Mouse (Mus musculus) heart, embryonic 10.5 days (tissue): Measurements from ENCODE around the gene Coa5. TPM values are rescaled to one million over a fixed set of nuclear protein-coding genes. Genes with fewer than 3 reads are reported as not detected.
A peak's percentile ranks its signal among the peaks of the same experiment; 100 is the strongest.

ENCODE experiments used
- DNase-seq: peaks from one replicate; pipeline ENCODE4 v3.0.0-alpha.2; 2017; ENCODE audit warnings: low spot score
- H3K27ac ChIP-seq: fragments of 300-500 bp; sonication (generic); 2 replicates; pipeline ENCODE4 v1.5.1; 2016; ENCODE audit warnings: mild to moderate bottlenecking
- H3K27me3 ChIP-seq: fragments of 300-500 bp; sonication (generic); 2 replicates; pipeline ENCODE4 v1.6.1; 2016; ENCODE audit warnings: mild to moderate bottlenecking; ENCODE audit not compliant: poor library complexity, insufficient read depth, severe bottlenecking
- H3K36me3 ChIP-seq: fragments of 300-500 bp; sonication (generic); 2 replicates; pipeline ENCODE4 v1.6.1; 2016; ENCODE audit warnings: mild to moderate bottlenecking, moderate library complexity
- H3K4me1 ChIP-seq: fragments of 300-500 bp; sonication (generic); 2 replicates; pipeline ENCODE4 v1.6.1; 2016; ENCODE audit warnings: mild to moderate bottlenecking
- H3K4me3 ChIP-seq: fragments of 300-500 bp; sonication (generic); 2 replicates; pipeline ENCODE4 v1.5.1; 2016; ENCODE audit warnings: mild to moderate bottlenecking, moderate library complexity
- H3K9me3 ChIP-seq: fragments of 300-500 bp; sonication (generic); 2 replicates; pipeline ENCODE4 v1.6.1; 2016; ENCODE audit warnings: mild to moderate bottlenecking, moderate library complexity
- WGBS: fragments of 180-500 bp; shearing (Covaris S2); methylation state at CpG from one replicate; pipeline ENCODE4 v1.1.7; 2016; 5-methylcytosine and 5-hydroxymethylcytosine counted together
- polyA plus RNA-seq: library from polyadenylated mRNA; unstranded; fragments of >200 nt; fragmentation: Nextera tagmentation; extraction: Ambion mirVana; gene quantifications from 2 replicates; pipeline ENCODE4 v1.2.1, GENCODE M21; 2016

The Coa5 gene
- polyA plus RNA-seq, 1 experiment from 2014 or later, result 71.4 TPM

- H3K9me3 ChIP-seq, result no peaks in the 10 kb centered on the region
- WGBS, result 86% methylated on average over 3 of the region's 3 CpGs
- no peak for DNase-seq
- no peaks in the 10 kb centered on the region for H3K36me3 ChIP-seq
- no peak overlapping the region for H3K27ac ChIP-seq
- H3K4me3 ChIP-seq, result no peak overlapping the region
- no peaks in the 10 kb centered on the region for H3K4me1 ChIP-seq
- no peaks in the 10 kb centered on the region for H3K27me3 ChIP-seq
Observed at GRCm38 (mm10) chr1:37466322-37466995, 36.6 kb upstream of the Coa5 start.

DNA sequence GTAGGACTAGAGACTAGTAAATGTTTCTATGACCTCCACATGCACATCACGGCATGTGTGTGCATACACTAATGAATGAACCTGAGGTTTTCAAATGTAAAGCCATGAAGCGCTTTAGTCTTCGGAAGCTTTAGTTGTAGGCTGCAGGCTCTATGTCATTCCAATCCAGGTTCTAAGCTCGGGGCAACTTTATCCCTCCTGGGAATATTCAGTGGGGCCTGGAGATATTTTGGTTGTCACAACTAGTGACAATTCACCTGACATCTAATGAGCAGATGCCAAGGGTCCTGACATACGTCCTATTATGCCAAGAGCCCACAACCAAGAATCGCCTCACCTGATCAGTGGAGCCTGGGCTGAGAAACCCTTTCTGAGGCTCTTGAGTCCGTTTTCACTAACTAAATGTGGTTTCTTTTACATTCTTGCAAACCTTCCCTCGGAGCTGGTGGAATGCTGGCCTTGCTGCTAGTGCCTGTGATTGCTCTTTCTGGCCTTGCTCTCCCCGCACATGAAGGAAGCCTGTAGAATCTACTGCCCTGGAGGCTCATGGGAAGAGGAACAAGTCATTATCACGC lies 35.1 kb upstream of the Coa5 start:
- Histone ChIP-seq H3K4me3 (no peak overlapping the region), H3K9me3 (no peaks in the 10 kb centered on the region), H3K36me3 (no peaks in the 10 kb centered on the region), H3K4me1 (no peaks in the 10 kb centered on the region), H3K27me3 (no peaks in the 10 kb centered on the region), H3K27ac (no peak overlapping the region)
- 78% methylated on average over 10 of the region's 10 CpGs for WGBS
- DNase-seq, result no peak

GRCm38 (mm10) chr1:37457546-37457945 lies 27.6 kb upstream of the Coa5 start:
- DNase-seq, result no peak
- H3K36me3 ChIP-seq, result no peaks in the 10 kb centered on the region
- H3K27ac ChIP-seq, result no peak overlapping the region
- H3K4me1 ChIP-seq, result peaks cover 5% of the 10 kb centered on the region; the same call in 1 of the 2 replicates
- H3K27me3 ChIP-seq, result no peaks in the 10 kb centered on the region
- WGBS, result 91% methylated on average over 7 of the region's 7 CpGs
- no peaks in the 10 kb centered on the region for H3K9me3 ChIP-seq
- no peak overlapping the region for H3K4me3 ChIP-seq

DNA sequence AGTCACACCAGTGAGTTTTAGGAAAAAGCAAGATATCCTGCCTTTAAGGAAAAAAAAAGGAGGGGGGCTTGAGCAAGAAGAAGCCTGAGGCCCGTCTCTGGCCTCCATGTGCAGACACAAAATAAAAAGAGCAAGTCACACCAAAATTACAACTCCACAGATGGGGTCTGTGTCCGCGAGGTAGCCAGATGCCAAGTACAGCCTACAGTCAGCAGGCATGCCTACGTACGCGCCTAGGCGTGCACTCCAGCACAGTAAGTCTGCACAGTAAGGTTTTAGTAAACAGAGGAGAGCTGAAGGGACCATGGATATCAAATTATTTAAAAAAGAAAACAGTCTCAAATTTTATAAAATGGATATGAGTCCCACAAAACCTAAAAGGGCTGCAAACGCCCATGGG lies 21.4 kb upstream of the Coa5 start:
- H3K27me3 ChIP-seq, result no peaks in the 10 kb centered on the region
- no peaks in the 10 kb centered on the region for H3K9me3 ChIP-seq
- H3K36me3 ChIP-seq, result no peaks in the 10 kb centered on the region
- no peak overlapping the region for H3K4me3 ChIP-seq
- H3K27ac ChIP-seq, result no peak overlapping the region
- H3K4me1 ChIP-seq, result no peaks in the 10 kb centered on the region
- 87% methylated on average over 8 of the region's 8 CpGs for WGBS
- DNase-seq, result no peak

DNA sequence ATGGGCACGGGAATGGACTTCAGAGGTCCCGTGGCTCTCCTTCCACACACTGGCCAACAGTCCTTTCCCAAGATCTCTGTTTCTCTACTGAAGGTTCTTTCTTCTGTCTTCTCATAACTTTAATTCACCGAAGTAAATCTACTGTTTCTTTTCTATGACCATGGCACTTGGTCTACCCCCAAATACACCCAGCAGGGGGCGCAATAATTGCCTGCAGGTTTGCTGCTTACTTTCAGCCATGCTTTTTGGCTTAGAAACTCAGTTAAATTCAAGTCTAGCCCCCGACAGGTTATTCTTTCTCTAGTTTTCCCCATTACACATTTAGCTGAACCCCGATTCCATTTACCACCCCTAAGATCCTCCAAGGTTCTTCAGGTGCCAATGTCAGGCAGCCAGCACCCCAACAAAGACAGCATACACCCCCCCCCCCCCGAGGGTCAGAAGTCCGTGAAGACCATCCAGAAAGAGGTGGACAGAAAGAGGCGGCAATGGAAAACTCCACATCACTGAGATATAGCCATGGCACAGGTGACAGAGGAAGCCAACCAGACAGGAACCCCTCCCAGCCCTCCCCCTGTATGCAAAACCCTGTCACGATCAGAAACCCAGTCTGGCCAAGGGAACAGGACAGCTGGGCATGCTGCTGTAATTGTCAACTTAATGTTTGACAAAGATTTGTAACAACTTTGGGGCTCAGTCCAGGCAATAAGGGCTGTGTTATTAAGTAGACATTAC lies 18.6 kb upstream of the Coa5 start:
- Histone ChIP-seq H3K9me3 (no peaks in the 10 kb centered on the region), H3K4me3 (no peak overlapping the region), H3K27me3 (no peaks in the 10 kb centered on the region), H3K36me3 (no peaks in the 10 kb centered on the region), H3K27ac (no peak overlapping the region), H3K4me1 (no peaks in the 10 kb centered on the region)
- 75% methylated on average over 10 of the region's 10 CpGs for WGBS
- DNase-seq, result no peak

DNA sequence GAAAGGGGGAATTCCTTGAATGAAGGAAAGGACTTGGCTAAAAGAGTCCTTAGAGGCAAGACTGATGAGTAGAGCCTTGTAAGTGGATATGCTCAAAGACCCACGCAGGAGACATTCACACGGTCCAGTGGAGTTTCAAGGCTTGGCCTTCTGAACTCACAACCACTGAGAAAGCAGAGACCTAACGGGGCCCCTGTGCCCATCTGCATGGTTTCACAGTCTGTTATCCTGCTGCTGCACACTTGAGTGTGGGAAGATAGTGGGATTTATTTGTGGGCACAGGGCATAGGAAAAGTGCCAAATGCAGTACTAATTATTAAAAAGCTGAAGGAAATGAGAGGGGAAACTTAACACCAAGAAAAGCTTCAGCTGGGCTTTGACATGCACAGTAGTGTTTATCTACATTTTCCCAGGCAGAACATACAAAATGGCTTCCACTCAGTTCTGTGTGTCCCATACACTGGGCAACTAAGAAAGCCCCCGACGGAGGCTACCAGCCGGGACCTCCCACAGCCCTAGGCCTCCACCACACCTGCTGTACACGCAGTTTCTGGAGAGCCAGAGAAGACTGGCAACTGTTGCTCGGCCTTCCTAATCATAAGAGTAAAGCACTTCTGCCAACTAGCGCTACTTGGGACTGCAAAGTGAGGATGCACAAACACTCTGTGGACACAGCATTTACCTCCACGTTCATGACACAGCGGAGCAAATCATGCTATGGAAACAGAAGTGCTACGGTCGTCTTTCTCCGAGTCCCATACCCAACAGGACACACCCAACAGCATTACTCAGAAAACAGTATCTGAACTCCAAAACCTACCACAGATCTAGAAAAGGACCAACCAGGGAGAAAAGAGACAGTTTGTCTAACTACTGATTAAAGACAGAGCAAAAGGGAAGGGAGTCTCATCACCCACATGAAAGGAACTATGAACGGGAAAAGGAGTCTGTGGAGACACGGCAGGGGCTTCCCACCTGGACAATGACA lies 13.2 kb upstream of the Coa5 start:
- H3K36me3 ChIP-seq, result peaks cover 34% of the 10 kb centered on the region
- 89% methylated on average over 16 of the region's 16 CpGs for WGBS
- no peak overlapping the region for H3K27ac ChIP-seq

GRCm38 (mm10) chr1:37436419-37436818 lies 6.5 kb upstream of the Coa5 start:
- 79% methylated on average over 3 of the region's 3 CpGs for WGBS
- Histone ChIP-seq H3K4me3 (no peak overlapping the region), H3K9me3 (no peaks in the 10 kb centered on the region), H3K27me3 (no peaks in the 10 kb centered on the region), H3K36me3 (peaks cover 88% of the 10 kb centered on the region), H3K4me1 (peaks cover under 1% of the 10 kb centered on the region; the same call in 1 of the 2 replicates), H3K27ac (no peak overlapping the region)
- no peak for DNase-seq

More for the DNA sequence above, 13.2 kb upstream of the Coa5 start:
- no peaks in the 10 kb centered on the region for H3K27me3 ChIP-seq
- no peak for DNase-seq
- H3K9me3 ChIP-seq, result no peaks in the 10 kb centered on the region
- no peak overlapping the region for H3K4me3 ChIP-seq
- H3K4me1 ChIP-seq, result no peaks in the 10 kb centered on the region

GRCm38 (mm10) chr1:37430297-37430840 lies 466 bp upstream of the Coa5 start:
- WGBS, result 2% methylated on average over 40 of the region's 40 CpGs
- H3K27me3 ChIP-seq, result no peaks in the 10 kb centered on the region
- H3K9me3 ChIP-seq, result no peaks in the 10 kb centered on the region
- DNase-seq, result no peak
- peak overlapping the region; percentile 94 for H3K27ac ChIP-seq
- H3K4me1 ChIP-seq, result peaks cover 15% of the 10 kb centered on the region
- H3K4me3 ChIP-seq, result peak overlapping the region; percentile 95
- peaks cover 56% of the 10 kb centered on the region for H3K36me3 ChIP-seq

GRCm38 (mm10) chr1:37428911-37429310 lies 992 bp downstream of the Coa5 start:
- WGBS, result 59% methylated on average over 2 of the region's 2 CpGs
- Histone ChIP-seq H3K9me3 (no peaks in the 10 kb centered on the region), H3K4me1 (peaks cover 15% of the 10 kb centered on the region), H3K27ac (peak overlapping the region; percentile 94; the same call in 1 of the 2 replicates), H3K36me3 (peaks cover 62% of the 10 kb centered on the region), H3K4me3 (peak overlapping the region; percentile 95), H3K27me3 (no peaks in the 10 kb centered on the region)
- no peak for DNase-seq

DNA sequence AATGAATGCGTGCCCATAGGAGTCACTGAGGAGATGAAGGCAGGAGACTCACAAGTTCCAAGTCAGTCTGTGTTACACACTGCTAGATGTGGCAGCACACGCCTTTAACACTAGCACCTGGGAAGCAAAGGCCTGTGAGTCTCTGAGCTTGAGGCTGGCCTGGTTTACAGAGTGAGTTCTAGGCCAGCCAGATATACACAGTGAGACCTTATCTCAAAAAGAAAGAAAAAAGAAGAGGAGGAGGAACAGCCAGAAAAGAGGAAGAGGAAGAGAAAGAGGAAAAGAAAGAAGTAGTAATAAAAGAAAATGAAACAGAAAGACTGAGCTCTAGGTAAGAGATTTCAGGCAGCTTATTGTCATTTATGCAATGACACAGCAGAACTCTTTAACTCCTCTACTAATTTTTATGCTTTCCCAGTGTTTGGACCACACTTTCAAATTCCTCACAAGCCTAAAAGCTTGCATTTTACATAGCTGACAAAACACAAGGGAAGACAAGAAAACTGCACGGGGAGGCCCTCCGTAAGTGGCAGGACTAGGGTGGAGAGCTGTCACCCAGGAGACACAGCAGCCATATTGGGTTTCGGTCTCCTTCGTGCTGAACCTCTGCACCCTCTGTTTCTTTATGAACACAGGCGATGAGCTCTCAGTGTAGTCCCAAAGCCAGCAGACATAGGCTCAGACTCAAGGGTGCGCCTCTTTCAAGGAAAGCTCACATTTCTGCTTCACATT lies 2.6 kb downstream of the Coa5 start:
- Histone ChIP-seq H3K36me3 (peaks cover 61% of the 10 kb centered on the region), H3K9me3 (no peaks in the 10 kb centered on the region), H3K4me3 (no peak overlapping the region), H3K27me3 (no peaks in the 10 kb centered on the region), H3K4me1 (peaks cover 15% of the 10 kb centered on the region), H3K27ac (no peak overlapping the region)
- DNase-seq, result no peak
- 92% methylated on average over 8 of the region's 8 CpGs for WGBS

DNA sequence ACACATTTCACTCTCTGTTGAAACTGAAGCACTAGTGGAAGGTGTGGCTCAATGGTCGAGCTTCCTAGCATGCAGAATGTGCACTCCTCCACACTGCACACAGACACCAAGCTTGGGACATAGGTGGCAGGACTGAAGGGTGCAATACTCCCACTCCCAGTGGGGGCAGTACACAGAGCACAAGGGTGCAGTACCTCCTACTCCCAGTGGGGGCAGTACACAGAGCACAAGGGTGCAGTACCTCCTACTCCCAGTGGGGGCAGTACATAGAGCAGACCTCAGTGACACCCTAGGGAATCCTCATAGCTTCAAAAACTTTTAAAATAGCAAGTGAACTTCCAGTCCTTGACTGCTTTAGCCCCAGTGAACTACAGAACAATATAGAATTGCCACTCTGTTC lies 10.5 kb downstream of the Coa5 start:
- Histone ChIP-seq H3K27me3 (no peaks in the 10 kb centered on the region), H3K27ac (no peak overlapping the region), H3K36me3 (peaks cover 65% of the 10 kb centered on the region), H3K4me1 (no peaks in the 10 kb centered on the region), H3K9me3 (no peaks in the 10 kb centered on the region), H3K4me3 (no peak overlapping the region)
- WGBS, result 90% methylated on average over 1 of the region's 1 CpGs
- DNase-seq, result no peak

- 86% methylated on average over 1 of the region's 1 CpGs for WGBS
- Histone ChIP-seq H3K9me3 (no peaks in the 10 kb centered on the region), H3K4me1 (no peaks in the 10 kb centered on the region), H3K36me3 (peaks cover 37% of the 10 kb centered on the region), H3K4me3 (no peak overlapping the region), H3K27ac (no peak overlapping the region), H3K27me3 (no peaks in the 10 kb centered on the region)
- no peak for DNase-seq
Observed at GRCm38 (mm10) chr1:37415394-37415793, 14.5 kb downstream of the Coa5 start.
